Mouse (Mus musculus): ENCODE results near the gene Crim1. TPM values are rescaled to one million over a fixed set of nuclear protein-coding genes. Genes with fewer than 3 reads are reported as not detected.
A peak's percentile ranks its signal among the peaks of the same experiment; 100 is the strongest.
"Not testable (repeated sequence)": the region's sequence is repeated elsewhere in the genome, so short reads cannot be mapped to it uniquely, and the experiment has no call there.

The Crim1 gene
- polyA plus RNA-seq, 1 experiment from 2014 or later: 4.3 TPM

- H3K4me1 ChIP-seq (replicated peaks): peaks cover 45% of the 10 kb centered on the region
- H3K27me3 ChIP-seq (ENCODE audit: insufficient read depth, poor library complexity, severe bottlenecking): no peaks in the 10 kb centered on the region
- no peaks in the 10 kb centered on the region for H3K9me3 ChIP-seq
- no peak overlapping the region for H3K4me3 ChIP-seq
- DNase-seq (ENCODE audit: low spot score): no peak
- H3K27ac ChIP-seq: no peak overlapping the region
- 82% methylated on average over 6 of the region's 6 CpGs for WGBS
- H3K36me3 ChIP-seq: peaks cover 4% of the 10 kb centered on the region; the same call in 1 of the 2 replicates
Measured at GRCm38 (mm10) chr17:78244752-78245151, 44.7 kb downstream of the Crim1 start.

DNA sequence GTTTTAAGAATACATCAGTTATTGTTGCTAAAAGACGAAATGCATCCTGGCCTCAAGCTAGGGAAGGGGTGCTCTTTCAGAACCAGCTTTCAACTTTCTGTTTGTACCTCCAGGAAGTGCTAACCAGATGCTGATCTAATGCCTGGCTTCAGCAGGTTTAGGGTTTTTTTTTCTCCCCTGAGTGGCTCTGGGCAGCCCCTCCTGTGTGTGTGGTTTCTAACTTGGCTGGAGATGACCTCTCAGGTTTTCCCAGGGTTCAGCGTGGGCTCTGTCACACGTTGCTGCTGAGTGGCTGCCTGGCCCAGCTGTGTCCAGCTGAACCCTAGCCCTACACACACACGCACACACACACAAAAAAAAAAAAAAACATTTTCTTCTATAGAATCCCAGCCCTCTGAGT lies 45.4 kb downstream of the Crim1 start:
- Histone ChIP-seq H3K4me3 (no peak overlapping the region), H3K27ac (no peak overlapping the region), H3K4me1 (replicated peaks) (peaks cover 45% of the 10 kb centered on the region), H3K9me3 (no peaks in the 10 kb centered on the region), H3K36me3 (no peaks in the 10 kb centered on the region), H3K27me3 (ENCODE audit: insufficient read depth, poor library complexity, severe bottlenecking) (no peaks in the 10 kb centered on the region)
- WGBS: 57% methylated on average over 4 of the region's 4 CpGs
- DNase-seq (ENCODE audit: low spot score): no peak

GRCm38 (mm10) chr17:78246634-78247383 lies 46.8 kb downstream of the Crim1 start:
- DNase-seq (ENCODE audit: low spot score): no peak
- H3K27me3 ChIP-seq (ENCODE audit: insufficient read depth, poor library complexity, severe bottlenecking): no peaks in the 10 kb centered on the region
- 52% methylated on average over 11 of the region's 11 CpGs for WGBS
- no peaks in the 10 kb centered on the region for H3K9me3 ChIP-seq
- no peak overlapping the region for H3K4me3 ChIP-seq
- H3K36me3 ChIP-seq: no peaks in the 10 kb centered on the region
- peaks cover 45% of the 10 kb centered on the region for H3K4me1 ChIP-seq (replicated peaks)
- H3K27ac ChIP-seq: peak overlapping the region; percentile 50; the same call in 1 of the 2 replicates

- H3K27me3 ChIP-seq (ENCODE audit: insufficient read depth, poor library complexity, severe bottlenecking): no peaks in the 10 kb centered on the region
- H3K4me3 ChIP-seq: no peak overlapping the region
- DNase-seq (ENCODE audit: low spot score): no peak
- H3K9me3 ChIP-seq: no peaks in the 10 kb centered on the region
- 87% methylated on average over 5 of the region's 5 CpGs for WGBS
- no peaks in the 10 kb centered on the region for H3K36me3 ChIP-seq
- H3K27ac ChIP-seq: no peak overlapping the region
- H3K4me1 ChIP-seq (replicated peaks): peaks cover 42% of the 10 kb centered on the region
Measured at GRCm38 (mm10) chr17:78248197-78248596, 48.1 kb downstream of the Crim1 start.

GRCm38 (mm10) chr17:78248943-78249342 lies 48.9 kb downstream of the Crim1 start:
- Histone ChIP-seq H3K4me1 (replicated peaks) (peaks cover 43% of the 10 kb centered on the region), H3K27me3 (ENCODE audit: insufficient read depth, poor library complexity, severe bottlenecking) (no peaks in the 10 kb centered on the region), H3K9me3 (no peaks in the 10 kb centered on the region), H3K36me3 (no peaks in the 10 kb centered on the region), H3K4me3 (no peak overlapping the region), H3K27ac (no peak overlapping the region)
- 70% methylated on average over 3 of the region's 3 CpGs for WGBS
- no peak for DNase-seq (ENCODE audit: low spot score)

DNA sequence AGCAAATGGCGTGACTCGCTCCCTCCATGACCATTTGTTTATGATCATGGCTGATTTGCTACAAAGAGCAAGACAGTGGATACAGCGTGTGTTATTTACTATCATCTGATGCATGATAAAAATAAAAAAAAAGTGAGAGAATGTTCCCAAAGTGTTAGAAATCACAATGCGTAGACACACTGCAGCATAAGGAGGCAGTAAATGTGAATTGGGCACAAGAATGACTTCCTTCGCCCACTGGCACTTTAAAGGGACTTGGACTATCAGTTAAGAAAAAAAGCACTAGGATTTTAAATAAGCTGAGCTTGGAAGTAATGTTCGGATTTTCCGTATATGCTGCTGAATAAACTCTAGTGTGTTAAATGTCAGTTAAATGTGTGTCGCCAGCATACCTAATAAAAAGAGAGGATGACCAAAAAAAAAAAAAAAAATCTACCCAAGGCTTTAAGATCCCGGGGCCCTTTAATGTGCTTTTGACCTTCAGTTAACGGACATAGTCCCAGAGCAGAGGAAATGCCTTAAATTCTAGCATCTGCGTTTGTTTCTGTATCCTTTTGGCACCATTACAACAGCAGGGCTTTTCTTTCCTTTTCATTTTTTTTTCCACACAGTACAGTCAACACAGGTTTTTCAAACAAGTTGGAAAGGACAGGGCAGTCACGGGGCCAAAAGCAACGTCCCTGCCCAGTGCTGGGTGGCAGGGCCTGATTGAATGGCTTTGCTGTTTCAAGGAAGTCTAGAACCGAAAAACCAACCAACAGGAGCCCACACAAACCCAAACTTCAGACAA lies 50.3 kb downstream of the Crim1 start:
- 82% methylated on average over 14 of the region's 14 CpGs for WGBS
- Histone ChIP-seq H3K9me3 (no peaks in the 10 kb centered on the region), H3K36me3 (no peaks in the 10 kb centered on the region), H3K4me1 (replicated peaks) (peaks cover 40% of the 10 kb centered on the region), H3K4me3 (no peak overlapping the region), H3K27ac (no peak overlapping the region), H3K27me3 (ENCODE audit: insufficient read depth, poor library complexity, severe bottlenecking) (no peaks in the 10 kb centered on the region)
- DNase-seq (ENCODE audit: low spot score): no peak

DNA sequence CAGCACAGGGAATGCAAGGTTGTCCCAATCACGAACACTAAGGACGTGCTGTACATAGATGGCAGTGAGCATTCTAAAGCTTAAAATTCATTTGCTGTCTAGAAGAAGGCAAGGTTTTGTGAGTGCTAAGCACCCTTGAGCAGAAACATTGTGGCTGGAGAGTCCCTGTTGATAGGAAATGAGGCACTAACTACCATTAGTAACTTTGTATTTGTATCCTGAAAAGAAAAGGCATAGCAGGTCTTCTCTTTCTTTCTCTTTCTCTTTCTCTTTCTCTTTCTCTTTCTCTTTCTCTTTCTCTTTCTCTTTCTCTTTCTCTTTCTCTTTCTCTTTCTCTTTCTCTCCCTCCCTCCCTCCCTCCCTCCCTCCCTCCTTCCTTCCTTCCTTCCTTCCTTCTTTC lies 53.5 kb downstream of the Crim1 start:
- not testable (repeated sequence) for DNase-seq (ENCODE audit: low spot score); H3K36me3 ChIP-seq; H3K4me3 ChIP-seq; H3K27me3 ChIP-seq (ENCODE audit: insufficient read depth, poor library complexity, severe bottlenecking); H3K9me3 ChIP-seq; H3K27ac ChIP-seq
- 91% methylated on average over 2 of the region's 2 CpGs for WGBS
- peaks cover 21% of the 10 kb centered on the region for H3K4me1 ChIP-seq (replicated peaks)

GRCm38 (mm10) chr17:78254256-78254655 lies 54.2 kb downstream of the Crim1 start:
- 73% methylated on average over 8 of the region's 8 CpGs for WGBS
- Histone ChIP-seq H3K4me1 (replicated peaks) (peaks cover 16% of the 10 kb centered on the region), H3K9me3 (no peaks in the 10 kb centered on the region), H3K36me3 (no peaks in the 10 kb centered on the region), H3K27me3 (ENCODE audit: insufficient read depth, poor library complexity, severe bottlenecking) (no peaks in the 10 kb centered on the region), H3K27ac (no peak overlapping the region), H3K4me3 (no peak overlapping the region)
- no peak for DNase-seq (ENCODE audit: low spot score)

GRCm38 (mm10) chr17:78255711-78256110 lies 55.7 kb downstream of the Crim1 start:
- H3K36me3 ChIP-seq: no peaks in the 10 kb centered on the region

DNA sequence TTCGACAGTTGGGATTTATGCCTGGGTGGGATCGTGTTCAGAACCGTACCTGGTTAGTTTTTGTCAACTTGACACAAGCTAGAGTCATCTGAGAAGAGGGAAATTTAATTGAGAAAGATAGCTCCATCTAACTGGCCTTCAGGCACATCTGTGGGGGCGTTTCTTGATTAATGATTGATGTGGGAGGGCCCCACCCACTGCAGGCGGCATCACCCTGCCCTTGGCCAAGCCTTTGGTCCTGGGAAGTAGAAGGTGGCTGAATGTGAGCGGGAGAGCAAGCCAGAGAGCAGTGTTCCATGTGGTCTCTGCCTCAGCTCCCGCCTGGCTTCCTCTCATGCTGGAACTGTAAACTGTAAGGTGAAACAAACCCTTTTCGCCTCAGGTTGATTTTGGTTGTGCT lies 56.5 kb downstream of the Crim1 start:
- Histone ChIP-seq H3K4me3 (no peak overlapping the region), H3K9me3 (no peaks in the 10 kb centered on the region; the same call in 1 of the 2 replicates), H3K4me1 (replicated peaks) (peaks cover 11% of the 10 kb centered on the region; the same call in 1 of the 2 replicates), H3K27ac (no peak overlapping the region), H3K36me3 (no peaks in the 10 kb centered on the region), H3K27me3 (ENCODE audit: insufficient read depth, poor library complexity, severe bottlenecking) (no peaks in the 10 kb centered on the region)
- DNase-seq (ENCODE audit: low spot score): no peak
- 86% methylated on average over 8 of the region's 8 CpGs for WGBS

More at GRCm38 (mm10) chr17:78255711-78256110, 55.7 kb downstream of the Crim1 start:
- no peak for DNase-seq (ENCODE audit: low spot score)
- Histone ChIP-seq H3K27me3 (ENCODE audit: insufficient read depth, poor library complexity, severe bottlenecking) (no peaks in the 10 kb centered on the region), H3K4me3 (no peak overlapping the region), H3K9me3 (no peaks in the 10 kb centered on the region; the same call in 1 of the 2 replicates), H3K4me1 (replicated peaks) (peaks cover 11% of the 10 kb centered on the region; the same call in 1 of the 2 replicates), H3K27ac (no peak overlapping the region)
- 91% methylated on average over 9 of the region's 9 CpGs for WGBS

DNA sequence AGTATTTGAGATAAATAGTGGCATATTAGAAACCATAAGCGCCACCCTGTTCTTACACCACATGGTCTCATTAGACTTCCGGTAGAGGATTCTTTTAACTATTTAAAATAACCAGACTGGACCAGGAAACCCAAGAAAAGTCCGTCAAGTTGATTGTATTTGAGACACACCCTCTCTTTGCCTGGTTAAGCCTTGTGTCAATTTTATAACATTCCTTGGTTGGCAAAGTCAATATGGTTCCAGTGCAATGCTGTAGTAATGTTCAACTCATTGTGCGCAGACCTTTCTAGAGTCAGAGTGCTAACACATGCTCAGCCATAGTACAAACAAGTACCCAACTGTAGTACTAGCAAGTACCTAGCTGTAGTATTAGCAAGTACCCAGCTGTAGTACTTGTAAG lies 61.6 kb downstream of the Crim1 start:
- DNase-seq (ENCODE audit: low spot score): no peak
- 96% methylated on average over 4 of the region's 4 CpGs for WGBS
- Histone ChIP-seq H3K27ac (no peak overlapping the region), H3K36me3 (no peaks in the 10 kb centered on the region), H3K4me1 (replicated peaks) (peaks cover 4% of the 10 kb centered on the region; the same call in 1 of the 2 replicates), H3K4me3 (no peak overlapping the region), H3K9me3 (no peaks in the 10 kb centered on the region; the same call in 1 of the 2 replicates), H3K27me3 (ENCODE audit: insufficient read depth, poor library complexity, severe bottlenecking) (no peaks in the 10 kb centered on the region)

DNA sequence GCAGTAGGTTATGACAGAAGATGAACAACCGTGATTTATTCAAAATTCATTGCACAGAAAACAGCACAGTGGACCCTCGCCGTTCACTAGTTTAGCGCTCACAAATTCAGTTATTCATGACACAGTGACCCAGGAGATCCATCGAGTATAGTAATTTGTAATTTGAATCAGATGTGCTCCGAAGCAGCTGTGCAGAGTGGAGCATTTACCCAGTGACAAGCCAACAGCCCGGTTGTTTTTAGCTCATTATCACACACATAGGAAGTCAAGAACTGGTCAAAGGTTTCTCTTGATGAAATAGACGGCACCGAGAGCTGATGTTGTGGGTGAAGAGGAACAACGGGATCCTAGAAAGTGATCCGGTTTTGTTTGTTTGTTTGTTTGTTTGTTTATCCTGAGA lies 64.1 kb downstream of the Crim1 start:
- no peaks in the 10 kb centered on the region for H3K27me3 ChIP-seq (ENCODE audit: insufficient read depth, poor library complexity, severe bottlenecking)
- no peak overlapping the region for H3K4me3 ChIP-seq
- H3K9me3 ChIP-seq: no peaks in the 10 kb centered on the region; the same call in 1 of the 2 replicates
- H3K36me3 ChIP-seq: no peaks in the 10 kb centered on the region
- no peak for DNase-seq (ENCODE audit: low spot score)
- peaks cover 15% of the 10 kb centered on the region for H3K4me1 ChIP-seq (replicated peaks)
- H3K27ac ChIP-seq: no peak overlapping the region
- 70% methylated on average over 11 of the region's 11 CpGs for WGBS

DNA sequence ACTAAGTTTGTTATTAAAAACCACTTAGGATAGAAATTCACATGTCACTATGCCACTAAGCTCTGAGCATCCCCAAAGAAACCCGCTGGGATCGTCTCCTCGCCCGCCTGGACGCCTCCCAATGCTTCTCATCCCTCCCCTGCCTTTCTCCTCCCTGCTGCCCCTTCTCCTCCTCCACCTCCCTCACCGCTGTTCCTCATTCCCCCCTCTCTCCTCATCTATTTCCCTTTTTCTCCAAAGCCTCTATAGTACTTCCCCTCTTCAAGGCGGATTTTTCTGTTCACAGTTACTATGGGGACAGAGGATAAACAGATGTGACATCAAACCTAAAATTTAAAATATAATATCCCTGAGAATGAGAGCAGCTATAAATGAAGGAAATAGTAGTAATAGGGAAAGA lies 65.1 kb downstream of the Crim1 start:
- WGBS: 79% methylated on average over 7 of the region's 7 CpGs
- H3K4me3 ChIP-seq: no peak overlapping the region
- no peak for DNase-seq (ENCODE audit: low spot score)
- peaks cover 15% of the 10 kb centered on the region for H3K4me1 ChIP-seq (replicated peaks)
- no peaks in the 10 kb centered on the region for H3K27me3 ChIP-seq (ENCODE audit: insufficient read depth, poor library complexity, severe bottlenecking)
- no peak overlapping the region for H3K27ac ChIP-seq
- H3K9me3 ChIP-seq: no peaks in the 10 kb centered on the region
- H3K36me3 ChIP-seq: no peaks in the 10 kb centered on the region

Measured in hindbrain, embryonic 10.5 days (tissue).